Mouse (Mus musculus) neural tube, embryonic 14.5 days (tissue): ENCODE measurements around the gene Colgalt2. TPM values are rescaled to one million over a fixed set of nuclear protein-coding genes. Genes with fewer than 3 reads are reported as not detected.

ENCODE experiments used
- ATAC-seq: fragments of 200-750 bp; cut with Nextera tagmentation; 2 replicates; pipeline ENCODE4 v1.8.0; 2017; ENCODE audit warnings: low read depth, mild to moderate bottlenecking, moderate TSS enrichment, moderate library complexity
- H3K27ac ChIP-seq: fragments of 300-500 bp; sonication (generic); 2 replicates; pipeline ENCODE4 v1.5.1; 2014; ENCODE audit warnings: low read depth, mild to moderate bottlenecking, control low read depth, low read length, moderate library complexity, mixed read lengths
- H3K27me3 ChIP-seq: fragments of 300-500 bp; sonication (generic); 2 replicates; pipeline ENCODE4 v1.6.1; 2014; ENCODE audit warnings: low read length; ENCODE audit not compliant: control insufficient read depth, insufficient read depth
- H3K36me3 ChIP-seq: fragments of 300-500 bp; sonication (generic); 2 replicates; pipeline ENCODE4 v1.6.1; 2014; ENCODE audit warnings: low read length, mixed read lengths; ENCODE audit not compliant: control insufficient read depth, insufficient read depth
- H3K4me1 ChIP-seq: fragments of 300-500 bp; sonication (generic); 2 replicates; pipeline ENCODE4 v1.6.1; 2014; ENCODE audit warnings: low read length; ENCODE audit not compliant: control insufficient read depth, insufficient read depth
- H3K4me2 ChIP-seq: fragments of 300-500 bp; sonication (generic); 2 replicates; pipeline ENCODE4 v1.6.1; 2014; ENCODE audit warnings: mild to moderate bottlenecking, low read depth, low read length, control low read depth
- H3K4me3 ChIP-seq: fragments of 300-500 bp; sonication (generic); 2 replicates; pipeline ENCODE4 v1.5.1; 2014; ENCODE audit warnings: low read depth, low read length, control low read depth, mixed read lengths
- H3K9ac ChIP-seq: fragments of 300-500 bp; sonication (generic); replicated peaks from 2 replicates; pipeline ENCODE4 v1.6.1; 2014; ENCODE audit warnings: low read depth, mild to moderate bottlenecking, control low read depth, low read length, mixed read lengths
- H3K9me3 ChIP-seq: fragments of 300-500 bp; sonication (generic); 2 replicates; pipeline ENCODE4 v1.6.1; 2016; ENCODE audit warnings: low read length; ENCODE audit not compliant: control insufficient read depth
- WGBS: fragments of 180-500 bp; shearing (Covaris S2); extraction: QIAGEN DNeasy Blood & Tissue Kit; methylation state at CpG from one replicate; pipeline ENCODE4 v1.1.7; 2014; 5-methylcytosine and 5-hydroxymethylcytosine counted together
- polyA plus RNA-seq: library from polyadenylated mRNA; unstranded; fragments of >200 nt; fragmentation: Nextera tagmentation; extraction: Ambion mirVana; gene quantifications from 2 replicates; pipeline ENCODE4 v1.2.1, GENCODE M21; 2014

Colgalt2 gene
- polyA plus RNA-seq, 1 experiment from 2014 or later = 4.2 TPM

DNA sequence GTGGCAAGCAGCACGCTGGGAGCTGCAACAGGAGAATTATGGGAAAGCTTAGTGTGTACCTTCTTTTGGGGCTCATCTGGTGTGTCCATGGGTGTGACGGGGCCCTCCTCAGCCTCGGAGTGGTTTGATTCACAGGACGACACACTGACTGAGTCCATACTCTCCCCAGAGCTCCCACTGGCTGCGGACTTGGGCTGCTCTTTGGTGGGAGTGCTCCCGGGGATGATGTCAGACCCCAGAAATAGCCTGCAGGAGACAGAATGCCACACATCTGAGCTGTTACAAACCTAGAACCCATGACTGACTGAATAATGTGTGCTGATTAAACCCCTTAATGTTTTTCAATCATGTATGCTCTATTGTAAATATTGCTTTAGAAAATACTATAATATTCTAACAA lies 128.6 kb downstream of the Colgalt2 start:
- Histone ChIP-seq H3K27ac (no peak overlapping the region), H3K4me3 (no peak overlapping the region), H3K9me3 (no peaks in the 10 kb centered on the region), H3K9ac (no peak overlapping the region), H3K4me2 (no peak overlapping the region), H3K36me3 (peaks cover 11% of the 10 kb centered on the region), H3K27me3 (no peaks in the 10 kb centered on the region), H3K4me1 (no peaks in the 10 kb centered on the region)
- WGBS = 91% methylated on average over 6 of the region's 6 CpGs
- no peak for ATAC-seq

DNA sequence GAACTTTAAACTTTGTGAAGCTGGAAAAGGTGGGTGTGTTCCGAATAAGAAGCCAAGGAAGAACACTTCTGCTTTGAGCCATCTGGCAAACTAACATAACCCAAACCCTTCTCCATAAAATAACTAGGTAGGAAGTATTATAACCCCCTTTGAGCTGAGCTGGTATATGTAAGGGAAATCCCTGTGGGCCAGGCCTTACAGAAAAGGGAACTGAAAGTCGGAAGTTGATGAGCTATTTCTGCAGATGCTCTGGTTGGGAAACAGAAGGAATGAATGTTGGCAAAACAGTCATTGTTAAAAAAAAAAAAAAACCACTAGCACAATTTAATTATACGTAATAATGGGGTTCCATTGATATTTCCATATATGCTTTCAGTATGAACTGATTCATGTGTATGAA lies 129.1 kb downstream of the Colgalt2 start:
- Histone ChIP-seq H3K9me3 (no peaks in the 10 kb centered on the region), H3K9ac (no peak overlapping the region), H3K4me2 (no peak overlapping the region), H3K4me3 (no peak overlapping the region), H3K4me1 (no peaks in the 10 kb centered on the region), H3K36me3 (peaks cover 11% of the 10 kb centered on the region; the same call in 1 of the 2 replicates), H3K27ac (no peak overlapping the region), H3K27me3 (no peaks in the 10 kb centered on the region)
- no peak for ATAC-seq
- 93% methylated on average over 3 of the region's 3 CpGs for WGBS

DNA sequence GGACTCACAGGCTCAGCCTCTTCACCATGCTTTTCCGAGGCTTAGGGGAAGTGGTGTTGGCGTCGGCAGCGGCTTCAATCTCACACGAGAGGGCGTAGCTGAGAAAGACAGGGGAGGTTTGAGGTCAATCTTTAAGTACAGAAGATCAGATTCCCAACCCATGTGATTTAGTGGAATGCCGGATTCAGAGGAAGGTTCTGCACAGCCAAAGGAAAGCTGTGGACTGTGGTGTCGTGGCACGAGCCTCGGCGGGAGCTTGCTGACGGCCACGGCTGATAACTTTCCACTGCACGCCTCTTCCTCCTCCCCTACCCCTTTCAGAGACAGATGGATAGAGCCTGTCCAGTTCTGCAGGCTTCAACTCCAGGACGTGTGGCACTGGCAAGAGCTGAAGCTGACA lies 131.9 kb downstream of the Colgalt2 start:
- no peak overlapping the region for H3K27ac ChIP-seq
- 72% methylated on average over 15 of the region's 15 CpGs for WGBS
- no peak overlapping the region for H3K9ac ChIP-seq
- H3K4me2 ChIP-seq = no peak overlapping the region
- H3K36me3 ChIP-seq = peaks cover 5% of the 10 kb centered on the region; the same call in 1 of the 2 replicates
- no peaks in the 10 kb centered on the region for H3K9me3 ChIP-seq
- no peaks in the 10 kb centered on the region for H3K27me3 ChIP-seq
- H3K4me1 ChIP-seq = no peaks in the 10 kb centered on the region
- no peak overlapping the region for H3K4me3 ChIP-seq
- ATAC-seq = no peak

DNA sequence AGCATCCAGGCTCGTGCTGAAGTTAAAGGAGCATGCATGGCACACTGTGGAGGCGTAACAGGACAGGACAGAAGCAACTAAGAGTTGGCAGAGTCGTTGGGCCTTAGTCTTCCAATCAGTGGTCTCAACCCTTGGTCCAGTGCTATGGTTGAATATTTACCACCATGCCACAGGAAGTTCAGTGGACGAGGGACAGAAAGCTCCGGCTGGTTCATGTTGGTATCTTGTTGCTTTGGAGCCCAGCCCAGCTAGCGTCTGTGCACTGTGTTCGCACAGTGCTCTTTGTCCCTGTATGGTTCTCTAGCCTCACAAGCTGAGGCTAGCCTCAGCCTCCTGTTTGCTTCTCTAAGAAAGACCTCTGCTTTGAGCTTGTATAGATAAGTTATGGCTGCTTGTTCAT lies 134.9 kb downstream of the Colgalt2 start:
- 90% methylated on average over 7 of the region's 7 CpGs for WGBS
- H3K27ac ChIP-seq = no peak overlapping the region
- ATAC-seq = no peak

DNA sequence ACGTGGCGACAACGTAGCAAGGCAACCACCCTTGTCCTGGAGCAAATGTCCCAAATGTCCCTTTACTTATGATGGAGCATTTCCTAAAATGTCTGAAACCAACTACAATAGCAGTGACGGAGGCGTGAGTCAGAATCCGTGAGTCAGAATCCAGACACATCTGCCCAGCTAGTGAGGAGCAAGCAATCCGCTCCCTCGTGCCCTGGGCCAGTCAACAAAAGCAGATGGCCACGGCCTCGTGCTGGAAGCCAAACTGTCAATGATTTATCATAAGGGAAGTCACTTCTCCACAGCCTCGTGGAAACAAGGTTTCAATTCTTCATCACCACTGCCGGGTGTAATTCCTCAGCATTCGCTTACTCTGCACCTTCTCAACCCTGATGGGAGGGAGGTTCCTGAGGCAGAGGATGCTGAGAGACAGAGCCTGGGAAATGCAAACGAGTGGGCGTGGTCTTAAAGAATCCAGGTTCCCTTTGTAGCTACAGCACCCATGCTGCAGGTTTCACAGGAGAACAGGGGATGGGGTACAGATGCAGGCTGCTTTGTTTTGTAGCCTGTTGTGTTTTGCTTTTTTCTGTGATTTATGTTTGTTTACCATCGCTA lies 136.9 kb downstream of the Colgalt2 start:
- peak; percentile 54 for ATAC-seq
- no peaks in the 10 kb centered on the region for H3K9me3 ChIP-seq
- H3K27me3 ChIP-seq = no peaks in the 10 kb centered on the region
- H3K36me3 ChIP-seq = no peaks in the 10 kb centered on the region
- H3K4me3 ChIP-seq = no peak overlapping the region
- no peaks in the 10 kb centered on the region for H3K4me1 ChIP-seq
- H3K27ac ChIP-seq = no peak overlapping the region
- WGBS = 46% methylated on average over 16 of the region's 16 CpGs
- no peak overlapping the region for H3K9ac ChIP-seq
- H3K4me2 ChIP-seq = no peak overlapping the region

More for the DNA sequence above, 134.9 kb downstream of the Colgalt2 start:
- H3K4me3 ChIP-seq = no peak overlapping the region
- no peaks in the 10 kb centered on the region for H3K27me3 ChIP-seq
- no peaks in the 10 kb centered on the region for H3K9me3 ChIP-seq
- H3K9ac ChIP-seq = no peak overlapping the region
- no peaks in the 10 kb centered on the region for H3K4me1 ChIP-seq
- no peak overlapping the region for H3K4me2 ChIP-seq
- H3K36me3 ChIP-seq = peaks cover 5% of the 10 kb centered on the region; the same call in 1 of the 2 replicates

DNA sequence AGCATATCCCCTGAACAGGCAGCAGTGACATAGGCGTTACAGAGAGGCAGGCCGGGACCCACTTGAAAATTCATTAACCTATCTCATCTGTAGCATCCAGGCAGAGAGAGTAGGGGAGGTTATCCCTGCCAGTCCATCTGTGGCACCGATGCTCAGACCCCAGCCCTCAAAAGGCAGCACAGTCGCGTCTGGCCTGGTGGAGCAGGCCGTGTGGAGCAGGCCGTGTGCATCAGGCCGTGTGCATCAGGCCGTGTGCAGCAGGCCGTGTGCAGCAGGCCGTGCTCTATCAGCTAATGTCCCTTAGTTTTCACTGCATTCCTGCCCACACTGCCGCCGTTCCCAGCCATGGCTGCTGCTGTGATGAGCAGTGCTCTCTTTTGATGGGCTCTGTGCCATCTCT lies 137.6 kb downstream of the Colgalt2 start:
- Histone ChIP-seq H3K27me3 (no peaks in the 10 kb centered on the region), H3K9me3 (no peaks in the 10 kb centered on the region), H3K27ac (no peak overlapping the region), H3K4me1 (no peaks in the 10 kb centered on the region), H3K9ac (no peak overlapping the region), H3K36me3 (no peaks in the 10 kb centered on the region), H3K4me3 (no peak overlapping the region), H3K4me2 (no peak overlapping the region)
- WGBS = 76% methylated on average over 13 of the region's 13 CpGs
- ATAC-seq = no peak

DNA sequence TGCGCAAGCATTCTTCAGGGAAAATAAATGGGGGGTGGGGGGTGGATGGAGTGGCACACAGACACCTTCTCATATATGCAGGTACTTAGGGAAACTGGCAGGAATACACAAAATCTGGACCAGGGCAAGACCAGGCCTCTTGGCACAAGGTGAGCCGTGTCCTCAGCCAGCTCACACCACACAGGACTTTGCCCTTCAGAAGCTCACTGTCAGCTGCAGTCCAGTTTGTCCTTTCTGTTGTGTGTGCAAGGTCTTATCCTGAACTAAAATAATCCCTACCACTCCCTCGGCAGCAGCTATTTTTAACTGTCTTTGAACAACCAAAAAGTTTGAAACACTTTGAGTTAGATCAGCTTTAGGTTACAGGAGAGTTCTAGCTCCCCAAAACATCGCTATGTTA lies 139.2 kb downstream of the Colgalt2 start:
- Histone ChIP-seq H3K4me3 (no peak overlapping the region), H3K9me3 (no peaks in the 10 kb centered on the region), H3K9ac (no peak overlapping the region), H3K27me3 (no peaks in the 10 kb centered on the region), H3K4me1 (no peaks in the 10 kb centered on the region), H3K27ac (no peak overlapping the region), H3K4me2 (no peak overlapping the region), H3K36me3 (0 out of 2 replicates have a peak, but pooled peaks cover 5% of the 10 kb centered on the region)
- WGBS = 93% methylated on average over 4 of the region's 4 CpGs
- no peak for ATAC-seq

DNA sequence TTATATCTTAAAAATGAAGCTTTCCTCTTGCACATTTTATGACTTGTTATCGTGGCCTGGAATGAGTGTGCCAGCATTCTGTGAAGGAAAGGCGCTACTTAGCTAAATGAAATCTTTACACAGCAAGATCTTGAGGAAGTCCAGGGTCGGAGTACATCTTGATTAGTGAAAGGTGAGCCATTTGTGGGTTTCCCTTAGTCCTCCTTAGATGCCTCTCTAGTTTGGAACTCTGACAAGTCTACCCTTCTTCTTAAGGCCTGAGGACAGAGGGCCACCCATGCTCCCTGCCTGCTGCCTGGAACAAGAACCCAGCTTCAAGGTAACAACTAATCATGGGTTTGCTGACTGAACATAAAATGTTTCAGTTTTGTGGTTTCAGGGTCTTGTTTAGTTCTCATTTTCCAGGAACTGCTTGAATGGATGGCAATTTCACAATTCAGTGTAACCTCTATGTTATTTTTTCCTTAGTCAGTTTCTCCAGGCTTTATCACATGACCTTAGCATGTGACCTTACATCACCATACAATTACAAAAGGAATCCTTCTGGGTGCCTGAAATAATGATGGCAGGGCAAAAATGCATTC lies 140.8 kb downstream of the Colgalt2 start:
- no peak overlapping the region for H3K27ac ChIP-seq
- no peaks in the 10 kb centered on the region for H3K9me3 ChIP-seq
- H3K27me3 ChIP-seq = no peaks in the 10 kb centered on the region
- H3K9ac ChIP-seq = no peak overlapping the region
- no peak for ATAC-seq
- no peaks in the 10 kb centered on the region for H3K4me1 ChIP-seq
- H3K4me3 ChIP-seq = no peak overlapping the region
- 0 out of 2 replicates have a peak, but pooled peaks cover 5% of the 10 kb centered on the region for H3K36me3 ChIP-seq
- H3K4me2 ChIP-seq = no peak overlapping the region
- 94% methylated on average over 3 of the region's 3 CpGs for WGBS

DNA sequence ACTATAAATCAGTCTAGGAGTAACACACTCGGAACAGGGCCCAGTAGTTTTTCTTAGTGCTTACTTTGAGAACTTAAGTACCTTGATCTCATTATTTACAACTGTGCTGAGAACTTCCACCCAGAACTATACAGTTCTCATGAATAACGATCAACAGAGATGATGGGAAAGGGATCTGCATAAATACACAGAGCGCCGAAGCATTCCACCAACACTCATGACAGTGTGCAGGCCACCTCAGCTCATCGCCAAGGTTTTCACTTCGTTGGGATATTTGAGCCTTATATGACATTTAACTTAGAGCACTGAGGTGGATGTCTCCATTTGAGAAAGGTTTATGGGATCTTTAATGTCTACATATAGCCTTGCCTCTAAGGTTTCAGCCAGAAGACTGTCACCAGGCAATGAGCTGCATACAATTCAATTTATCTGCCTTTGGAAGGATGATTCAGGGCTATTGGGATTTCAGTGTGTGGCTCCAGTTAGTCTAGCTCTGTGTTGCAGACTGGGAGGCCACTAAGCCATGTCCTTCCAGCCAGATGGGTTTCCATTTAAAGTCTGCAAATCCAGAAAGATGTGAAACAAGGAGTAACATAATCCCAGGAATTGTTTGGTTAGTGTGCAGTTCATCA lies 143.2 kb downstream of the Colgalt2 start:
- no peak overlapping the region for H3K4me3 ChIP-seq
- H3K36me3 ChIP-seq = 0 out of 2 replicates have a peak, but pooled peaks cover 5% of the 10 kb centered on the region
- no peaks in the 10 kb centered on the region for H3K27me3 ChIP-seq
- 90% methylated on average over 6 of the region's 6 CpGs for WGBS
- no peak overlapping the region for H3K9ac ChIP-seq
- H3K27ac ChIP-seq = no peak overlapping the region
- H3K4me1 ChIP-seq = no peaks in the 10 kb centered on the region
- ATAC-seq = no peak
- no peak overlapping the region for H3K4me2 ChIP-seq
- no peaks in the 10 kb centered on the region for H3K9me3 ChIP-seq
